Mouse (Mus musculus) inflammation-experienced regulatory T-cells, adult 6 months (primary cell): ENCODE measurements around the gene Emg1. TPM values are rescaled to one million over a fixed set of nuclear protein-coding genes. Genes with fewer than 3 reads are reported as not detected.
A peak's percentile ranks its signal among the peaks of the same experiment; 100 is the strongest.

Experiments used
- ATAC-seq: one replicate; pipeline ENCODE4 v1.8.0; 2017
- polyA plus RNA-seq, 3 experiments: library from polyadenylated mRNA; unstranded; fragments of 100-300 nt; shearing (Covaris generic); gene quantifications; one replicate each; pipeline ENCODE4 v1.2.1; 2017

Gene Emg1
- polyA plus RNA-seq = 100 to 1,000 TPM; 373 to 490 (median 480) TPM

- ATAC-seq = peak; percentile 93
Measured at GRCm38 (mm10) chr6:124711824-124712782, at the start of gene Emg1, which contains the start of gene Phb2. Gene Emg1, minus strand, starts transcription at chr6:124712178. Gene Phb2, plus strand, starts transcription at chr6:124712336.

- peak; percentile 72 for ATAC-seq
Measured at GRCm38 (mm10) chr6:124759259-124759658, 47.3 kb upstream of the Emg1 start.

- no peak for ATAC-seq
Measured at GRCm38 (mm10) chr6:124758849-124759232, 46.9 kb upstream of the Emg1 start.

GRCm38 (mm10) chr6:124757909-124758848 lies 46.2 kb upstream of the Emg1 start:
- no peak for ATAC-seq

- no peak for ATAC-seq
Measured at GRCm38 (mm10) chr6:124757351-124757880, 45.4 kb upstream of the Emg1 start.

GRCm38 (mm10) chr6:124756652-124757350 lies 44.8 kb upstream of the Emg1 start:
- peak; percentile 16 for ATAC-seq

- peak; percentile 23 for ATAC-seq
Measured at GRCm38 (mm10) chr6:124755831-124756595, 44.0 kb upstream of the Emg1 start, which contains the start of the genes Gm45234 and Atn1. Gene Gm45234, minus strand, starts transcription at chr6:124756021. Gene Atn1, minus strand, starts transcription at chr6:124756524.

- ATAC-seq = no peak
Measured at GRCm38 (mm10) chr6:124755306-124755705, 43.3 kb upstream of the Emg1 start.

GRCm38 (mm10) chr6:124753861-124754260 lies 41.9 kb upstream of the Emg1 start:
- no peak for ATAC-seq

GRCm38 (mm10) chr6:124750405-124750804 lies 38.4 kb upstream of the Emg1 start:
- ATAC-seq = peak; percentile 74

GRCm38 (mm10) chr6:124746654-124747632 lies 35.0 kb upstream of the Emg1 start:
- no peak for ATAC-seq

GRCm38 (mm10) chr6:124746296-124746605 lies 34.3 kb upstream of the Emg1 start:
- no peak for ATAC-seq

- ATAC-seq = peak; percentile 59
Measured at GRCm38 (mm10) chr6:124745490-124746295, 33.7 kb upstream of the Emg1 start.

GRCm38 (mm10) chr6:124744755-124745321 lies 32.9 kb upstream of the Emg1 start:
- ATAC-seq = no peak

- no peak for ATAC-seq
Measured at GRCm38 (mm10) chr6:124743647-124744046, 31.7 kb upstream of the Emg1 start.

- ATAC-seq = no peak
Measured at GRCm38 (mm10) chr6:124742839-124743514, 31.0 kb upstream of the Emg1 start.

- no peak for ATAC-seq
Measured at GRCm38 (mm10) chr6:124741842-124742241, 29.9 kb upstream of the Emg1 start.
